Mouse (Mus musculus): ENCODE measurements at regions not wholly inside any gene's neighbourhood (a gene's known extent, or its start where the extent isn't known, plus 50 kb on each side); places are given as distances from the start of the nearest gene placed in this dataset.

- H3K27me3 ChIP-seq (ENCODE audit: control insufficient read depth, insufficient read depth, low read length): no peaks in the 10 kb centered on the region
- H3K9ac ChIP-seq (replicated peaks; ENCODE audit: low read length): no peak overlapping the region
- ATAC-seq (replicated peaks; ENCODE audit: insufficient number of reproducible peaks, low FRiP score, low TSS enrichment, low read depth): no peak
- H3K4me1 ChIP-seq (ENCODE audit: control insufficient read depth, insufficient read depth, low read length): no peaks in the 10 kb centered on the region
- H3K4me3 ChIP-seq (ENCODE audit: low read depth, low read length): no peak overlapping the region
- no peak for DNase-seq (ENCODE audit: low spot score)
- 43% methylated on average over 2 of the region's 2 CpGs for WGBS
- H3K9me3 ChIP-seq (replicated peaks; ENCODE audit: control insufficient read depth, low read length): no peaks in the 10 kb centered on the region
- no peak overlapping the region for H3K4me2 ChIP-seq (ENCODE audit: low read depth, low read length)
- H3K36me3 ChIP-seq (replicated peaks; ENCODE audit: control insufficient read depth, insufficient read depth, low read depth, low read length): no peaks in the 10 kb centered on the region
- no peak overlapping the region for H3K27ac ChIP-seq (replicated peaks; ENCODE audit: low read depth, low read length)
Measured at GRCm38 (mm10) chr8:89563544-89563943, 519.6 kb upstream of the Sall1 start.

- Histone ChIP-seq H3K9ac (replicated peaks; ENCODE audit: low read length) (no peak overlapping the region), H3K4me3 (ENCODE audit: low read depth, low read length) (no peak overlapping the region), H3K27ac (replicated peaks; ENCODE audit: low read depth, low read length) (no peak overlapping the region), H3K36me3 (replicated peaks; ENCODE audit: control insufficient read depth, insufficient read depth, low read depth, low read length) (no peaks in the 10 kb centered on the region), H3K4me1 (ENCODE audit: control insufficient read depth, insufficient read depth, low read length) (no peaks in the 10 kb centered on the region), H3K9me3 (replicated peaks; ENCODE audit: control insufficient read depth, low read length) (no peaks in the 10 kb centered on the region), H3K27me3 (ENCODE audit: control insufficient read depth, insufficient read depth, low read length) (no peaks in the 10 kb centered on the region), H3K4me2 (ENCODE audit: low read depth, low read length) (no peak overlapping the region)
- 77% methylated on average over 8 of the region's 8 CpGs for WGBS
- DNase-seq (ENCODE audit: low spot score) (no peak), ATAC-seq (replicated peaks; ENCODE audit: insufficient number of reproducible peaks, low FRiP score, low TSS enrichment, low read depth) (no peak)
Measured at GRCm38 (mm10) chr8:89562597-89562996, 518.6 kb upstream of the Sall1 start.

- Histone ChIP-seq H3K9me3 (replicated peaks; ENCODE audit: control insufficient read depth, low read length) (no peaks in the 10 kb centered on the region), H3K9ac (replicated peaks; ENCODE audit: low read length) (no peak overlapping the region), H3K4me1 (ENCODE audit: control insufficient read depth, insufficient read depth, low read length) (no peaks in the 10 kb centered on the region), H3K27ac (replicated peaks; ENCODE audit: low read depth, low read length) (no peak overlapping the region), H3K4me2 (ENCODE audit: low read depth, low read length) (no peak overlapping the region), H3K4me3 (ENCODE audit: low read depth, low read length) (no peak overlapping the region), H3K36me3 (replicated peaks; ENCODE audit: control insufficient read depth, insufficient read depth, low read depth, low read length) (no peaks in the 10 kb centered on the region), H3K27me3 (ENCODE audit: control insufficient read depth, insufficient read depth, low read length) (no peaks in the 10 kb centered on the region)
- 32% methylated on average over 3 of the region's 3 CpGs for WGBS
- no peak for ATAC-seq (replicated peaks; ENCODE audit: insufficient number of reproducible peaks, low FRiP score, low TSS enrichment, low read depth)
- no peak for DNase-seq (ENCODE audit: low spot score)
Measured at GRCm38 (mm10) chr8:89541231-89541630, 497.3 kb upstream of the Sall1 start.

- no peak for DNase-seq (ENCODE audit: low spot score)
- Histone ChIP-seq H3K27ac (replicated peaks; ENCODE audit: low read depth, low read length) (no peak overlapping the region), H3K27me3 (ENCODE audit: control insufficient read depth, insufficient read depth, low read length) (no peaks in the 10 kb centered on the region), H3K9ac (replicated peaks; ENCODE audit: low read length) (no peak overlapping the region), H3K4me3 (ENCODE audit: low read depth, low read length) (no peak overlapping the region), H3K4me2 (ENCODE audit: low read depth, low read length) (no peak overlapping the region), H3K4me1 (ENCODE audit: control insufficient read depth, insufficient read depth, low read length) (no peaks in the 10 kb centered on the region), H3K9me3 (replicated peaks; ENCODE audit: control insufficient read depth, low read length) (no peaks in the 10 kb centered on the region), H3K36me3 (replicated peaks; ENCODE audit: control insufficient read depth, insufficient read depth, low read depth, low read length) (no peaks in the 10 kb centered on the region)
- no peak for ATAC-seq (replicated peaks; ENCODE audit: insufficient number of reproducible peaks, low FRiP score, low TSS enrichment, low read depth)
- 73% methylated on average over 10 of the region's 10 CpGs for WGBS
Measured at GRCm38 (mm10) chr8:89534605-89535004, 490.6 kb upstream of the Sall1 start.

GRCm38 (mm10) chr8:89525041-89525440 lies 481.1 kb upstream of the Sall1 start:
- no peak overlapping the region for H3K4me3 ChIP-seq (ENCODE audit: low read depth, low read length)
- H3K9me3 ChIP-seq (replicated peaks; ENCODE audit: control insufficient read depth, low read length): no peaks in the 10 kb centered on the region
- no peak for ATAC-seq (replicated peaks; ENCODE audit: insufficient number of reproducible peaks, low FRiP score, low TSS enrichment, low read depth)
- H3K27me3 ChIP-seq (ENCODE audit: control insufficient read depth, insufficient read depth, low read length): no peaks in the 10 kb centered on the region
- no peak overlapping the region for H3K9ac ChIP-seq (replicated peaks; ENCODE audit: low read length)
- no peak overlapping the region for H3K4me2 ChIP-seq (ENCODE audit: low read depth, low read length)
- H3K27ac ChIP-seq (replicated peaks; ENCODE audit: low read depth, low read length): no peak overlapping the region
- H3K4me1 ChIP-seq (ENCODE audit: control insufficient read depth, insufficient read depth, low read length): no peaks in the 10 kb centered on the region
- 91% methylated on average over 6 of the region's 6 CpGs for WGBS
- DNase-seq (ENCODE audit: low spot score): no peak
- H3K36me3 ChIP-seq (replicated peaks; ENCODE audit: control insufficient read depth, insufficient read depth, low read depth, low read length): no peaks in the 10 kb centered on the region

- Histone ChIP-seq H3K27ac (replicated peaks; ENCODE audit: low read depth, low read length) (no peak overlapping the region), H3K9me3 (replicated peaks; ENCODE audit: control insufficient read depth, low read length) (no peaks in the 10 kb centered on the region), H3K4me3 (ENCODE audit: low read depth, low read length) (no peak overlapping the region), H3K4me1 (ENCODE audit: control insufficient read depth, insufficient read depth, low read length) (no peaks in the 10 kb centered on the region), H3K4me2 (ENCODE audit: low read depth, low read length) (no peak overlapping the region), H3K9ac (replicated peaks; ENCODE audit: low read length) (no peak overlapping the region), H3K36me3 (replicated peaks; ENCODE audit: control insufficient read depth, insufficient read depth, low read depth, low read length) (no peaks in the 10 kb centered on the region), H3K27me3 (ENCODE audit: control insufficient read depth, insufficient read depth, low read length) (no peaks in the 10 kb centered on the region)
- 22% methylated on average over 3 of the region's 3 CpGs for WGBS
- ATAC-seq (replicated peaks; ENCODE audit: insufficient number of reproducible peaks, low FRiP score, low TSS enrichment, low read depth) (no peak), DNase-seq (ENCODE audit: low spot score) (no peak)
Measured at GRCm38 (mm10) chr8:89523336-89523735, 479.4 kb upstream of the Sall1 start.

- no peak overlapping the region for H3K27ac ChIP-seq (replicated peaks; ENCODE audit: low read depth, low read length)
- H3K4me1 ChIP-seq (ENCODE audit: control insufficient read depth, insufficient read depth, low read length): no peaks in the 10 kb centered on the region
- H3K9me3 ChIP-seq (replicated peaks; ENCODE audit: control insufficient read depth, low read length): no peaks in the 10 kb centered on the region
- ATAC-seq (replicated peaks; ENCODE audit: insufficient number of reproducible peaks, low FRiP score, low TSS enrichment, low read depth) (no peak), DNase-seq (ENCODE audit: low spot score) (peak; percentile 32)
- WGBS: 25% methylated on average over 2 of the region's 2 CpGs
- H3K9ac ChIP-seq (replicated peaks; ENCODE audit: low read length): no peak overlapping the region
- H3K36me3 ChIP-seq (replicated peaks; ENCODE audit: control insufficient read depth, insufficient read depth, low read depth, low read length): no peaks in the 10 kb centered on the region
- H3K4me2 ChIP-seq (ENCODE audit: low read depth, low read length): no peak overlapping the region
- no peak overlapping the region for H3K4me3 ChIP-seq (ENCODE audit: low read depth, low read length)
- H3K27me3 ChIP-seq (ENCODE audit: control insufficient read depth, insufficient read depth, low read length): no peaks in the 10 kb centered on the region
Measured at GRCm38 (mm10) chr8:89516602-89517001, 472.6 kb upstream of the Sall1 start.

GRCm38 (mm10) chr8:89514270-89514669 lies 470.3 kb upstream of the Sall1 start:
- H3K27ac ChIP-seq (replicated peaks; ENCODE audit: low read depth, low read length): no peak overlapping the region
- no peaks in the 10 kb centered on the region for H3K9me3 ChIP-seq (replicated peaks; ENCODE audit: control insufficient read depth, low read length)
- no peaks in the 10 kb centered on the region for H3K4me1 ChIP-seq (ENCODE audit: control insufficient read depth, insufficient read depth, low read length)
- no peaks in the 10 kb centered on the region for H3K27me3 ChIP-seq (ENCODE audit: control insufficient read depth, insufficient read depth, low read length)
- ATAC-seq (replicated peaks; ENCODE audit: insufficient number of reproducible peaks, low FRiP score, low TSS enrichment, low read depth) (no peak), DNase-seq (ENCODE audit: low spot score) (no peak)
- H3K9ac ChIP-seq (replicated peaks; ENCODE audit: low read length): no peak overlapping the region
- no peak overlapping the region for H3K4me3 ChIP-seq (ENCODE audit: low read depth, low read length)
- no peak overlapping the region for H3K4me2 ChIP-seq (ENCODE audit: low read depth, low read length)
- no peaks in the 10 kb centered on the region for H3K36me3 ChIP-seq (replicated peaks; ENCODE audit: control insufficient read depth, insufficient read depth, low read depth, low read length)
- 93% methylated on average over 3 of the region's 3 CpGs for WGBS
